Comparison of ENCODE assay signal across 24 mouse cellular contexts in genomic region chr1:107368944-107369343, GRCm38 (mm10). TPM values are rescaled to one million over a fixed set of nuclear protein-coding genes. Genes with fewer than 3 reads are reported as not detected.
"Had no signal": no experiment of that assay in that cellular context is flagged by ENCODE, and none has a peak within 500 bp of the region (broad histone marks: within the 10 kb centered on the region; RNA-seq: fewer than 3 reads in every experiment).

No protein-coding gene starts in this region.

- H3K9ac ChIP-seq: liver, embryonic 15.5 days; neural tube, embryonic 12.5 days had no signal

- DNase-seq: kidney, adult 11 months; kidney, adult 9 months; kidney, postnatal 10 days; lung, adult 2 months; lung, postnatal 4 days; midbrain, embryonic 14.5 days; right cerebral cortex, postnatal 14 days; thymus, adult 2 months; thymus, postnatal 25 days had no signal

- H3K9me3 ChIP-seq: liver, embryonic 15.5 days; midbrain, embryonic 10.5 days; neural tube, embryonic 12.5 days had no signal

- H3K36me3 ChIP-seq: liver, embryonic 15.5 days; midbrain, embryonic 10.5 days; neural tube, embryonic 12.5 days had no signal

- H3K4me3 ChIP-seq: liver, embryonic 15.5 days; midbrain, embryonic 10.5 days; myocyte; neural tube, embryonic 12.5 days had no signal

- H3K4me2 ChIP-seq: liver, embryonic 11.5 days; liver, embryonic 15.5 days; neural tube, embryonic 12.5 days had no signal

- H3K4me1 ChIP-seq: liver, embryonic 15.5 days; midbrain, embryonic 10.5 days; neural tube, embryonic 12.5 days had no signal

- ATAC-seq: lung, postnatal 0 days had no signal

- H3K27ac ChIP-seq: liver, embryonic 15.5 days; midbrain, embryonic 10.5 days; neural tube, embryonic 12.5 days had no signal

- H3K27me3 ChIP-seq: liver, embryonic 15.5 days; neural tube, embryonic 12.5 days had no signal

RNA-seq across cellular contexts. Expression of gene Serpinb11, which starts 7.9 kb away (rescaled TPM):
- total RNA-seq: layer of hippocampus, adult 8-10 months; layer of hippocampus, postnatal 14 days; left cerebral cortex, adult 18-20 months; left cerebral cortex, postnatal 10 days; megakaryocyte, adult 5-6 weeks had no signal
- polyA plus RNA-seq: large intestine, adult 2 months; limb, embryonic 11.5 days; liver, embryonic 11.5 days; liver, embryonic 15.5 days; midbrain, embryonic 10.5 days; midbrain, embryonic 14.5 days; myocyte; neural tube, embryonic 12.5 days; small intestine, adult 2 months; urinary bladder, adult 2 months had no signal

RNA-seq across cellular contexts. Expression of gene Serpinb7, which starts 30.5 kb away (rescaled TPM):
- total RNA-seq: layer of hippocampus, postnatal 14 days; left cerebral cortex, adult 18-20 months; megakaryocyte, adult 5-6 weeks had no signal
- polyA plus RNA-seq: large intestine, adult 2 months; limb, embryonic 11.5 days; lung, postnatal 0 days; midbrain, embryonic 10.5 days; midbrain, embryonic 14.5 days; neural tube, embryonic 12.5 days; small intestine, adult 2 months; urinary bladder, adult 2 months had no signal
